Mouse (Mus musculus) cerebellum, adult 2 months (tissue): ENCODE results near the gene Nckap5.

Experiments
- CTCF ChIP-seq: fragments of 200-500 bp; IDR thresholded peaks from 2 replicates; pipeline ENCODE4 v1.5.1; 2011; ENCODE audit warnings: low read depth, mild to moderate bottlenecking, control low read depth, low read length, moderate library complexity, borderline replicate concordance; ENCODE audit not compliant: insufficient read depth
- POLR2A ChIP-seq: fragments of 200-500 bp; IDR thresholded peaks from 2 replicates; pipeline ENCODE4 v1.6.1; 2011; ENCODE audit warnings: low read length, control low read depth, borderline replicate concordance; ENCODE audit not compliant: insufficient read depth

DNA sequence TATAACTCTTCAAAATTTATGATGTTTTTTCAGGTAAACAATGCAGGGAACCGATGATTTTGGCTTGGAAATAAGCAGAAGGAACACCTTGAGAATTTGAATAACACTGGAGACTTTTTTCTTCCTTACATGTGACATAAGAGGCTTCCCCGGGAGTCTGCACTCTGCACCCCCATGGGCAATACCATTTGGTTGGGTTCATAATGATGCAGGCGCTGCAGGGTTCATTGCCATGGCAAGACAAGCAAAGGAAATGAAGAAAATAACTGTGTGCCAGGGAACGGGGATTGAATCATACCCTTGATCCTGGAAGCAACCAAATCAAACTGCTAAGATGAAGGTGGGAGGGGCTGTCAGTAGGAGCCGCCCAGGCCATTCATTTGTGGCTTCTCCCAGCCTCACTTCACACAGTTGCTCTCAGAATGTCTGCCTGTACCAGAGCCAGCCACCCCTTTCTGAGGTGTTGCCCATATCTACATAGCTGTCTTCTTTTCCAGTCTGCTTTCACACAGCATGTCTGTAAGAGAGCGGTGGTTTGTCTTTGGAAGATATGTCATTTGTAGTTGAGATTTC lies 392.5 kb downstream of the Nckap5 start:
- no peak for TF ChIP-seq POLR2A
- no peak for TF ChIP-seq CTCF
